Mouse (Mus musculus) G1E (cell line): ENCODE measurements at regions not wholly inside any gene's neighbourhood (a gene's known extent, or its start where the extent isn't known, plus 50 kb on each side); places are given as distances from the start of the nearest gene placed in this dataset.

Source experiments
- ATAC-seq: 2 replicates; pipeline ENCODE4 v1.8.0; 2016; ENCODE audit warnings: mild to moderate bottlenecking; ENCODE audit not compliant: insufficient number of reproducible peaks, poor library complexity, low FRiP score, severe bottlenecking; ENCODE audit errors: extremely low read depth
- DNase-seq: peaks from one replicate; pipeline ENCODE4 v3.0.0; 2012; ENCODE audit warnings: low spot score
- H3K27me3 ChIP-seq: 2 replicates; pipeline ENCODE4 v1.6.1; 2012; ENCODE audit warnings: mild to moderate bottlenecking, low read length, inconsistent platforms; ENCODE audit not compliant: insufficient read depth
- H3K36me3 ChIP-seq: replicated peaks from 2 replicates; pipeline ENCODE3; 2012; ENCODE audit warnings: mild to moderate bottlenecking, inconsistent platforms
- H3K4me1 ChIP-seq: 2 replicates; pipeline ENCODE4 v1.6.1; 2012; ENCODE audit warnings: low read depth, low read length, inconsistent platforms, mixed read lengths; ENCODE audit not compliant: insufficient read depth
- H3K4me3 ChIP-seq: 2 replicates; pipeline ENCODE4 v1.5.1; 2012; ENCODE audit warnings: low read depth, mild to moderate bottlenecking, inconsistent platforms, low read length, moderate library complexity, mixed read lengths
- H3K9me3 ChIP-seq: replicated peaks from 2 replicates; pipeline ENCODE4 v1.6.1; 2012; ENCODE audit warnings: inconsistent platforms
- CTCF ChIP-seq: IDR thresholded peaks from 2 replicates; pipeline ENCODE4 v1.5.1; 2012; ENCODE audit warnings: low read depth, low read length, inconsistent platforms, mixed read lengths
- GATA1 ChIP-seq: IDR thresholded peaks from 2 replicates; pipeline ENCODE4 v1.6.1; 2012; ENCODE audit warnings: borderline replicate concordance, low read length, inconsistent platforms, mixed read lengths
- GATA2 ChIP-seq: IDR thresholded peaks from 2 replicates; pipeline ENCODE4 v1.6.1; 2012; ENCODE audit warnings: low read depth, low read length, inconsistent platforms, borderline replicate concordance
- POLR2AphosphoS5 ChIP-seq: IDR thresholded peaks from 2 replicates; pipeline ENCODE4 v1.6.1; 2012; ENCODE audit warnings: low read depth, low read length, inconsistent platforms; ENCODE audit not compliant: insufficient replicate concordance
- TAL1 ChIP-seq: conservative IDR thresholded peaks from 2 replicates; pipeline ENCODE4 v1.6.1; 2012; ENCODE audit warnings: low read depth, low read length, inconsistent platforms, mixed read lengths

DNA sequence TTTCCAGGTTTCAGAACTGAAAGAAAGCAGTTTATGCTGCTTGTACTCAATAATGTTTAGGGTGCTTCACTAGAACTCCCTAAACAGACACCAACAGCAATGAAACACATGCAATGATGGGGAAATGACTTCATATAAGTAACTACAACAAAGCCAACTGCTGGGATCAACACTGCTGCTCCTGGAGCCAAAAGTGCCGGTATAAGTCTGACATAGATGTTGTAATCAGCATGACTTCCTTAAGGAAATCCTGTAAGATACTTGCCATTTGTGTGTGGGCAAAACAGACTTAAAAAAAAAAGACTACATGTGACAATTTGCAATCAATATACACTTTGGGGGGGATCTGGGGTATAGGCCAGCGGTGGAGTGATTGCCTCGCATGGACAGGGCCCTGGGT lies 438.4 kb upstream of the A1bg start:
- no peak overlapping the region for H3K4me3 ChIP-seq
- ATAC-seq (no peak), DNase-seq (no peak)
- no peaks in the 10 kb centered on the region for H3K9me3 ChIP-seq
- TF ChIP-seq CTCF (no peak), POLR2AphosphoS5 (no peak), GATA2 (no peak), TAL1 (no peak), GATA1 (no peak)
- no peaks in the 10 kb centered on the region for H3K36me3 ChIP-seq
- no peaks in the 10 kb centered on the region for H3K4me1 ChIP-seq
- no peaks in the 10 kb centered on the region for H3K27me3 ChIP-seq

DNA sequence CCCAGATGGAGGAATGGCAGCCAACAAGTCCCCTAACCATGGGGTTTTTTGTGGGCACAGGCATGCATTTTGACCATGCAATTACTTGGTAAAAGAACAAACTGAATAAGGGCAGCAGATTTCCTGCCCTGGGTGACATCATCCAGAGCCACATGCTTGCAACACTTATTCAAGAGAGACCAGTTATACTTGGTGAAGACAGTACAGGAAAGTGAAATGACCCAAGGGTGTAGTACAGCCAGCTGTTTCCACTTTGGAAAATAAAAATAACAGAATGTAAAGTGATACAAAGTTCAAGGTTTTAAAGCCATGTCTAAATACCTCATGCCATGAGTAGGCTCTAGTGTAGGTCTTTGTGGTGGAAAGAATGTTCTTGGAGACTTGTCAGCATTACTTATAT lies 432.5 kb upstream of the A1bg start:
- H3K27me3 ChIP-seq: no peaks in the 10 kb centered on the region
- DNase-seq: no peak
- H3K4me3 ChIP-seq: no peak overlapping the region
- H3K4me1 ChIP-seq: no peaks in the 10 kb centered on the region
- H3K9me3 ChIP-seq: no peaks in the 10 kb centered on the region
- no peaks in the 10 kb centered on the region for H3K36me3 ChIP-seq
- TF ChIP-seq GATA1 (no peak), POLR2AphosphoS5 (no peak), TAL1 (no peak), GATA2 (no peak), CTCF (no peak)
- no peak for ATAC-seq

DNA sequence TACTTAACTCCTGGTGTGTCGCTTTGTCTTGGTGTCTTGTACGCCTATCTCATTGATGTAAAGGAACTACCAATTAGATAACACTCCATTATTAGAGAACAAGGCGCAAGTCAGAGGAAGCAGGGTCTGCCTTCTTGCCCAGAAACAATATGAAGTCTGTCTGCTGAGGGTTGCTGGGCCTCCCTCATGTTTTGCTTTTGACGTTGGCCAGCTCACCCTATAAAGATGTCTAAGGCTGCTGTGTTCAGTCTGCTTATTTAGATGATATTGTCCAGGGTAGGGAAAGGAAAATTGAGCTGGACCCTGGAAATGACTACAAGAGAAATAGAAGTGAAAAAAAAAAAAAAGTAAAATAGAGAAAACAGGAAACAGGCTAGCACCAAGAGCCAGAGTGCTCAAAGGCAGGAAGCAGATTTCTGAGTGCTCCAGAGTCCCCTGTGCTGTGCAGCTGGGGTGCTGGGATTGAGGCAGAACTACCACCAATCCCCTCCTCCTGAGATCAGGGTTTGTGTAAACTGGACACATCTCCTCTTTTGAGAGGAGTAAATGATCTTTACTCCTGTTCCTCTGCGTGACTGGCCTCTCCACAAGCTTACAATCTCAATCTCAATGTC lies 429.0 kb upstream of the A1bg start:
- TF ChIP-seq POLR2AphosphoS5: no peak
- no peak for TF ChIP-seq CTCF
- no peak for TF ChIP-seq GATA2
- TF ChIP-seq TAL1: no peak
- no peak for TF ChIP-seq GATA1
- H3K36me3 ChIP-seq: no peaks in the 10 kb centered on the region
- H3K4me3 ChIP-seq: no peak overlapping the region
- no peak for DNase-seq
- H3K27me3 ChIP-seq: no peaks in the 10 kb centered on the region
- no peaks in the 10 kb centered on the region for H3K4me1 ChIP-seq
- ATAC-seq: no peak
- no peaks in the 10 kb centered on the region for H3K9me3 ChIP-seq

DNA sequence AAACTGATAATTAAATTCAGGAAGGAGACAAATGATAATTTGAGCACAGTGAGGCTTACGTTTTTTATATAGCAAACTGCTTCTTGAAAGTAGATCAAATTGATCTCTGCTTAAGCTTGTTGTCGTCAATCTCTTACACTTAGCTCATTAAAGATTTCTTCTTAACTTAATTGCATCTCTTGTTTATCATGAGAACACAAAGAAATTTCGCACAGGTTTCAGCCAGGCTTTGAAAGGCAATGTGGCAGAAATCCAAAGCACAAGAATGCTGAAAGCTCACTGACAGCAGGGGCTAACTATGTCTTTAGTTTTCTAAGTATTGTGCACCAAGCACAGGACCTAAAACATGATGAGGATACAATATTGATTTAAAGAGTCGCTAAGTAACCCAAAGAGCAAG lies 422.3 kb upstream of the A1bg start:
- H3K27me3 ChIP-seq: no peaks in the 10 kb centered on the region
- DNase-seq (no peak), ATAC-seq (no peak)
- H3K36me3 ChIP-seq: no peaks in the 10 kb centered on the region
- no peak overlapping the region for H3K4me3 ChIP-seq
- H3K9me3 ChIP-seq: no peaks in the 10 kb centered on the region
- no peak for TF ChIP-seq TAL1
- TF ChIP-seq GATA2: no peak
- TF ChIP-seq GATA1: no peak
- no peak for TF ChIP-seq CTCF
- TF ChIP-seq POLR2AphosphoS5: no peak
- H3K4me1 ChIP-seq: no peaks in the 10 kb centered on the region

DNA sequence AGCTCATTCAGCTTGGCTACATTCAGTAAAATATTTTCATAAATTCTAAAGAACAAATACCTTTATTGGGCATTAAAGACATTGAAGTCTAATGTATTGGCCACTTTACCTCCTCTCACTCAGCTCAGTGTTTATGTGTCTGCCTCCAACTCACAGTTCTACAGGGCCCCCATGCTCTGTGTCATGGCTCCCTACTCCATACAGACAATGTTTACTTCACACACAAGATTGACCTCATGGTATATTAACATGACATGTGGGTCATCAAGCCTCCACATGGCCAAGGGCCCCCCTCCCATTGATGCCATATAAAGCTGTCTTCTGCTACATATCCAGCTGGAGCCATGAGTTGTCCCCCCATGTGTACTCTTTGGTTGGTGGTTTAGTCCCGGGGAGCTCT lies 419.8 kb upstream of the A1bg start:
- Histone ChIP-seq H3K36me3 (no peaks in the 10 kb centered on the region), H3K27me3 (no peaks in the 10 kb centered on the region), H3K9me3 (no peaks in the 10 kb centered on the region), H3K4me3 (no peak overlapping the region), H3K4me1 (no peaks in the 10 kb centered on the region)
- no peak for DNase-seq
- TF ChIP-seq GATA2: no peak
- TF ChIP-seq TAL1: no peak
- TF ChIP-seq POLR2AphosphoS5: no peak
- ATAC-seq: no peak

DNA sequence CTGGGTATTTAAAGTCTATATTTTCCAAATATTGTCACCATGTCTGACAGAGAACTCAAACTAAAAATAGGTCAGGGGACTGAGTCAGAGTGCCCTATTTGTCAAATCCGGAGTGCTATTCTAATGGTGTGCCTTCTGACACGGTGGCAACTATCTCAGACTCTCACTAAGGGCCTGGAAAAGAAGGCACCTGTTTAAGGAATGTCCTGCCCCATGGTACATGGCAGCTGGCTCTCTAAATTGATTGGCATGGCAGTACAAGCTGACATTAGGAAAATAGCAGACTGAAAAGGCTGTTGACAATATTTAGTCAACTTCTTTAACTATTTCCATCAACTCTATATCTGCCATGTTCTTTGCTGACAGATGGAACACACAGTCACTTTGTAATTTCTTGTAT lies 405.1 kb upstream of the A1bg start:
- Histone ChIP-seq H3K9me3 (no peaks in the 10 kb centered on the region), H3K4me1 (no peaks in the 10 kb centered on the region), H3K4me3 (no peak overlapping the region), H3K27me3 (no peaks in the 10 kb centered on the region), H3K36me3 (no peaks in the 10 kb centered on the region)
- DNase-seq: no peak
- no peak for ATAC-seq
- TF ChIP-seq CTCF (no peak), GATA2 (no peak), TAL1 (no peak)

DNA sequence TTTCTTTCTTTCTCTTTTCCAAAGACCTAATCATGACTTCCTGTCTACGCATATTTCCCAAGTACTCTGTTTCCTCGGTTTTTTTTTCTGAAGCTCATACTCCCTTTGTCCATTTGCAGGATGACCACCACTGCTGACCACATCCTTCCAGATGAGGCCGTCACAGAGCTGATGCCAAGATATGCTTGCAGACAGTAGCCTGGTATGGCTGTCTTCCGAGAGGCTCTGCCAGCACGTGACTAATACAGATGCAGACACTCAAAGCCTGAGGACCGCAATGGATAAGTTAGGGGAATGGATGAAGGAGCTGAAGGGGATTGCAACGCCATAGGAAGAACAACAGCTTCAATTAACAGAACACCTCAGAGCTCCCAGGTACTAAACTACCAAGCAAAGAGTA lies 399.4 kb upstream of the A1bg start:
- no peaks in the 10 kb centered on the region for H3K36me3 ChIP-seq
- no peaks in the 10 kb centered on the region for H3K27me3 ChIP-seq
- no peak overlapping the region for H3K4me3 ChIP-seq
- H3K9me3 ChIP-seq: no peaks in the 10 kb centered on the region
- H3K4me1 ChIP-seq: no peaks in the 10 kb centered on the region
- TF ChIP-seq POLR2AphosphoS5: no peak
- no peak for TF ChIP-seq GATA2
- TF ChIP-seq TAL1: no peak
- no peak for TF ChIP-seq CTCF
- no peak for TF ChIP-seq GATA1
- ATAC-seq: no peak
- DNase-seq: no peak
